Mouse (Mus musculus) heart, adult 2 months (tissue): ENCODE data around the gene Celf1. TPM values are rescaled to one million over a fixed set of nuclear protein-coding genes. Genes with fewer than 3 reads are reported as not detected.
A peak's percentile ranks its signal among the peaks of the same experiment; 100 is the strongest.

Experiments
- DNase-seq, 2 experiments: peaks; one replicate each; pipeline ENCODE4 v3.0.0; 2021
- H3K27ac ChIP-seq: fragments of 200-600 bp; 2 replicates; pipeline ENCODE4 v1.8.1; 2022
- H3K27me3 ChIP-seq: fragments of 200-500 bp; 2 replicates; pipeline ENCODE4 v1.6.1; 2012; ENCODE audit warnings: mild to moderate bottlenecking, low read length, inconsistent platforms, mixed read lengths; ENCODE audit not compliant: control insufficient read depth, insufficient read depth
- H3K36me3 ChIP-seq: fragments of 200-500 bp; 2 replicates; pipeline ENCODE4 v1.6.1; 2012; ENCODE audit warnings: low read length, inconsistent platforms; ENCODE audit not compliant: control insufficient read depth, insufficient read depth
- H3K4me1 ChIP-seq: fragments of 200-500 bp; 2 replicates; pipeline ENCODE4 v1.6.1; 2011; ENCODE audit warnings: low read length; ENCODE audit not compliant: control insufficient read depth, insufficient read depth
- H3K4me3 ChIP-seq: fragments of 200-600 bp; 2 replicates; pipeline ENCODE4 v1.8.1; 2022
- H3K79me2 ChIP-seq: fragments of 200-500 bp; replicated peaks from 2 replicates; pipeline ENCODE4 v1.6.1; 2012; ENCODE audit warnings: mild to moderate bottlenecking, inconsistent platforms, low read length, moderate library complexity, mixed read lengths; ENCODE audit not compliant: control insufficient read depth, insufficient read depth
- H3K9ac ChIP-seq: fragments of 200-500 bp; 2 replicates; pipeline ENCODE4 v1.6.1; 2012; ENCODE audit warnings: low read depth, mild to moderate bottlenecking, control low read depth, inconsistent platforms, low read length, mixed read lengths
- CTCF ChIP-seq: fragments of 200-600 bp; IDR thresholded peaks from 2 replicates; pipeline ENCODE4 v1.8.1; 2022; ENCODE audit warnings: antibody characterized with exemption, mild to moderate bottlenecking, moderate library complexity
- EP300 ChIP-seq: fragments of 200-500 bp; IDR thresholded peaks from 2 replicates; pipeline ENCODE4 v1.6.1; 2011; ENCODE audit warnings: low read depth, low read length, control low read depth; ENCODE audit not compliant: insufficient read depth
- POLR2A ChIP-seq: fragments of 200-500 bp; IDR thresholded peaks from 2 replicates; pipeline ENCODE4 v1.6.1; 2011; ENCODE audit warnings: mild to moderate bottlenecking, low read depth, low read length, control low read depth; ENCODE audit not compliant: insufficient read depth
- WGBS: fragments of 180-500 bp; shearing (Covaris S2); methylation state at CpG from one replicate; pipeline ENCODE4 v1.1.7; 2018; 5-methylcytosine and 5-hydroxymethylcytosine counted together
- intact Hi-C: fragments of 180-260 bp; cut with DNase I; formaldehyde crosslinking; loops from one replicate; pipeline ENCODE4 v1.15.1; 2025
- polyA plus RNA-seq: library from polyadenylated mRNA; depleted of rRNA; stranded (reverse); fragments of >200 nt; gene quantifications from 2 replicates; pipeline ENCODE4 v1.2.3, GENCODE M21; 2012
- total RNA-seq, 2 experiments: library from RNA; stranded (reverse); gene quantifications; 2 replicates each; pipeline ENCODE4 v1.2.3; 2021

Celf1 gene
- total and polyA plus RNA-seq, 3 experiments = 39.2 to 77.7 (median 69.2) TPM

GRCm38 (mm10) chr2:91061849-91062481 is 121.8 kb downstream of the Celf1 start:
- H3K36me3 ChIP-seq = 0 out of 2 replicates have a peak, but pooled peaks cover 4% of the 10 kb centered on the region
- H3K4me3 ChIP-seq = no peak overlapping the region
- peak; percentile 63 to 64 for DNase-seq
- H3K27ac ChIP-seq = no peak overlapping the region; the same call in 1 of the 2 replicates
- intact Hi-C loops = loop anchor here (2.0 kb wide), 2 partner anchors 45 to 195 kb away; no protein-coding TSS in a partner anchor
- TF ChIP-seq POLR2A (no peak), EP300 (no peak)
- peaks cover 6% of the 10 kb centered on the region for H3K4me1 ChIP-seq
- no peaks in the 10 kb centered on the region for H3K27me3 ChIP-seq
- no peaks in the 10 kb centered on the region for H3K79me2 ChIP-seq
- WGBS = 31% methylated on average over 6 of the region's 6 CpGs
- no peak overlapping the region for H3K9ac ChIP-seq

- Histone ChIP-seq H3K36me3 (0 out of 2 replicates have a peak, but pooled peaks cover 4% of the 10 kb centered on the region), H3K4me3 (no peak overlapping the region), H3K27ac (no peak overlapping the region), H3K79me2 (no peaks in the 10 kb centered on the region), H3K27me3 (no peaks in the 10 kb centered on the region), H3K9ac (no peak overlapping the region), H3K4me1 (peaks cover 6% of the 10 kb centered on the region)
- 87% methylated on average over 16 of the region's 16 CpGs for WGBS
- TF ChIP-seq CTCF (no peak), EP300 (no peak), POLR2A (no peak)
- intact Hi-C loops = no loop called here
- no peak for DNase-seq
Observed at GRCm38 (mm10) chr2:91062779-91063606, 122.8 kb downstream of the Celf1 start.

DNA sequence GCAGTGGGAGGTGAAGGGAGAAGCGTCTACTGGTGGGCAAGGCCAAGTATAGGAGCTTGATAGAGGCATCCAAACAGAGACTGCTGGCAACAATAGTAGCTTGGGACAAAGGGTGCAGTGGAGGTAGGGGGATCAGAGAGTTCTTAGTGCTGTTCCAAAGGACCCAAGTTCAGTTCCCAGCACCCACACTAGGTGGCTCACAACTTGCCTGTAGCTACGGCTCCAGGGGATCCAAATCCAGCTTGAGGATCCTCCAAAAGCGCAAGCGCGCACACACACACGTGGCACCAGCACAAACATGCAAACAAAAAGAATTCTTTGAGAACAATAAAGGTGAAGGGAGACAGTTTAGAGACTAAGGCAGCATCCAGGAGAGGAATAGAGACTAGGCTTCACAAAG is 124.0 kb downstream of the Celf1 start:
- WGBS = 86% methylated on average over 6 of the region's 6 CpGs
- no peak for DNase-seq
- H3K9ac ChIP-seq = no peak overlapping the region
- H3K4me3 ChIP-seq = no peak overlapping the region
- H3K27ac ChIP-seq = no peak overlapping the region
- 0 out of 2 replicates have a peak, but pooled peaks cover 4% of the 10 kb centered on the region for H3K36me3 ChIP-seq
- H3K27me3 ChIP-seq = no peaks in the 10 kb centered on the region
- no peaks in the 10 kb centered on the region for H3K79me2 ChIP-seq
- peaks cover 6% of the 10 kb centered on the region for H3K4me1 ChIP-seq
- TF ChIP-seq POLR2A = no peak
- peak; percentile 13; the same call in 1 of the 2 replicates for TF ChIP-seq CTCF
- intact Hi-C loops = no loop called here

DNA sequence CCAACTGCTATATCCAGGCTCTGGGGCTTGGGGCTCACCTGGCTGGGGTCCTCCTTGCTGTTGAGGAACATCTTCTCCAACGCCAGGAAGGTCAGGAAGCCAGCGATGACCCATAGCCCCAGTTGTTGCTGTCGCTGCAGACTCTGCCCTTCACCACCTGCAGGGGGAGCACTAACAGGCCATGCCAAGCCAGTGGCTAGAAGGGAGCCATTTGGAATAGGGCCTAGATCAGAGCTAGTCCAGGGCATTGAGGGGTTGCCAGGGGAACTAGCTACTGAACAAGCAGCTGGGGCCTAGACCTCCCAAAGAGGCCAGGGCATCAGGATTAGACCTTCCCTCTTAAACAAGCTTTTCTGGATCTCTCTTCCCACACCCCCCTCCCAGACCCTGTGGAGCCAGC is 125.4 kb downstream of the Celf1 start:
- H3K79me2 ChIP-seq = no peaks in the 10 kb centered on the region
- TF ChIP-seq CTCF = peak; percentile 78
- no peak for TF ChIP-seq EP300
- WGBS = 50% methylated on average over 3 of the region's 3 CpGs
- no peaks in the 10 kb centered on the region for H3K27me3 ChIP-seq
- H3K4me3 ChIP-seq = no peak overlapping the region
- intact Hi-C loops = loop anchor here (5.0 kb wide), 1 partner anchor 123 kb away; the partner anchor contains the start of gene Celf1
- no peak overlapping the region for H3K27ac ChIP-seq
- H3K36me3 ChIP-seq = 0 out of 2 replicates have a peak, but pooled peaks cover 4% of the 10 kb centered on the region
- H3K9ac ChIP-seq = no peak overlapping the region
- H3K4me1 ChIP-seq = peaks cover 8% of the 10 kb centered on the region
- DNase-seq = peak; percentile 44 to 48

DNA sequence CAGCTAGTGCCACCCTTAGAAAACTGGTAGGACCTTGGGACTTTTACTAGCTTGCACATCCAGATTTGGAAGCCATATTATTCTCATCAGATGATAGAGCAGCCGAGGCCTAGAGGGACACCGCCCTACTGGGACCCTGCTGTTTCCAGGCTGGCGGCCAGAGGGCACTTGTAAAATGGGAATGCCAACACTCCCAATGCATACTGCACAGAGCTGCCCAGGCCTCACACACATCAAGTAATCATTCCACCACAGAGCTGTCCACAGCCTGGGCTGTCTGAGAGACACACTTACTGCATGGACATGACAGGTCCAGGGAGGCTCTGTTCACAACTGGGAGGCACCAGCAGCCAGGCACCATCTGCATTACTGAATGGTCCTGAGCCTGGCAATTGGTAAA is 126.3 kb downstream of the Celf1 start:
- H3K27me3 ChIP-seq = no peaks in the 10 kb centered on the region
- H3K4me1 ChIP-seq = peaks cover 6% of the 10 kb centered on the region
- no peak for DNase-seq
- no peak overlapping the region for H3K4me3 ChIP-seq
- WGBS = 55% methylated on average over 3 of the region's 3 CpGs
- TF ChIP-seq POLR2A = no peak
- TF ChIP-seq CTCF = no peak
- TF ChIP-seq EP300 = 0 out of 2 replicates have a peak, but pooled peaks have one; percentile 27
- H3K79me2 ChIP-seq = no peaks in the 10 kb centered on the region
- no peak overlapping the region for H3K27ac ChIP-seq
- intact Hi-C loops = loop anchor here (5.0 kb wide), 1 partner anchor 124 kb away; the partner anchor contains the start of gene Celf1
- H3K36me3 ChIP-seq = 0 out of 2 replicates have a peak, but pooled peaks cover 2% of the 10 kb centered on the region
- no peak overlapping the region for H3K9ac ChIP-seq
